Mouse (Mus musculus): ENCODE results near the gene Scrn1.

Scrn1 gene

GRCm38 (mm10) chr6:54531048-54531481 lies 35.2 kb downstream of the Scrn1 start:
- DNase-seq (ENCODE audit: low read depth, low spot score) = no peak

GRCm38 (mm10) chr6:54530182-54530581 lies 36.1 kb downstream of the Scrn1 start:
- DNase-seq (ENCODE audit: low read depth, low spot score) = no peak

- no peak for DNase-seq (ENCODE audit: low read depth, low spot score)
Observed at GRCm38 (mm10) chr6:54528666-54529065, 37.6 kb downstream of the Scrn1 start.

GRCm38 (mm10) chr6:54518758-54519157 lies 47.5 kb downstream of the Scrn1 start:
- DNase-seq (ENCODE audit: low read depth, low spot score) = no peak

GRCm38 (mm10) chr6:54516512-54517134 lies 49.7 kb downstream of the Scrn1 start:
- no peak for DNase-seq (ENCODE audit: low read depth, low spot score)

GRCm38 (mm10) chr6:54512256-54512655 lies 54.0 kb downstream of the Scrn1 start:
- DNase-seq (ENCODE audit: low read depth, low spot score) = no peak

- DNase-seq (ENCODE audit: low read depth, low spot score) = no peak
Observed at GRCm38 (mm10) chr6:54509264-54509663, 57.0 kb downstream of the Scrn1 start.

GRCm38 (mm10) chr6:54508256-54508793 lies 58.0 kb downstream of the Scrn1 start:
- no peak for DNase-seq (ENCODE audit: low read depth, low spot score)

- no peak for DNase-seq (ENCODE audit: low read depth, low spot score)
Observed at GRCm38 (mm10) chr6:54507808-54508207, 58.5 kb downstream of the Scrn1 start.

GRCm38 (mm10) chr6:54507002-54507401 lies 59.3 kb downstream of the Scrn1 start:
- peak; percentile 58 for DNase-seq (ENCODE audit: low read depth, low spot score)

GRCm38 (mm10) chr6:54506318-54506717 lies 60.0 kb downstream of the Scrn1 start:
- no peak for DNase-seq (ENCODE audit: low read depth, low spot score)

GRCm38 (mm10) chr6:54502661-54503115 lies 63.6 kb downstream of the Scrn1 start:
- no peak for DNase-seq (ENCODE audit: low read depth, low spot score)

- DNase-seq (ENCODE audit: low read depth, low spot score) = no peak
Observed at GRCm38 (mm10) chr6:54496214-54496613, 70.1 kb downstream of the Scrn1 start.

GRCm38 (mm10) chr6:54494612-54495398 lies 71.5 kb downstream of the Scrn1 start:
- DNase-seq (ENCODE audit: low read depth, low spot score) = no peak

GRCm38 (mm10) chr6:54494097-54494496 lies 72.2 kb downstream of the Scrn1 start:
- DNase-seq (ENCODE audit: low read depth, low spot score) = no peak

- no peak for DNase-seq (ENCODE audit: low read depth, low spot score)
Observed at GRCm38 (mm10) chr6:54491074-54491473, 75.2 kb downstream of the Scrn1 start.

- DNase-seq (ENCODE audit: low read depth, low spot score) = no peak
Observed at GRCm38 (mm10) chr6:54485973-54486569, 80.2 kb downstream of the Scrn1 start.

GRCm38 (mm10) chr6:54485435-54485901 lies 80.8 kb downstream of the Scrn1 start:
- no peak for DNase-seq (ENCODE audit: low read depth, low spot score)

- no peak for DNase-seq (ENCODE audit: low read depth, low spot score)
Observed at GRCm38 (mm10) chr6:54485000-54485399, 81.3 kb downstream of the Scrn1 start.

GRCm38 (mm10) chr6:54481390-54482112 lies 84.7 kb downstream of the Scrn1 start:
- DNase-seq (ENCODE audit: low read depth, low spot score) = no peak

GRCm38 (mm10) chr6:54478646-54479324 lies 87.5 kb downstream of the Scrn1 start:
- no peak for DNase-seq (ENCODE audit: low read depth, low spot score)

Data from retina, postnatal 7 days (tissue).